Mouse (Mus musculus) left cerebral cortex, postnatal 14 days (tissue): ENCODE data around the gene Hoxa5. TPM values are rescaled to one million over a fixed set of nuclear protein-coding genes. Genes with fewer than 3 reads are reported as not detected.

ENCODE experiments used
- DNase-seq, 2 experiments: peaks; one replicate each; pipeline ENCODE4 v3.0.0; 2021 to 2022; ENCODE audit warnings: low spot score in 2 of 2, mixed read lengths in 1 of 2
- intact Hi-C: fragments of 180-260 bp; cut with DNase I; formaldehyde crosslinking; loops from one replicate; pipeline ENCODE4 v1.15.1; 2025
- total RNA-seq, 2 experiments: library from RNA; stranded (reverse); gene quantifications; 2 replicates each; pipeline ENCODE4 v1.2.3; 2021

Gene Hoxa5
- total RNA-seq, 2 experiments from 2014 or later: not detected

DNA sequence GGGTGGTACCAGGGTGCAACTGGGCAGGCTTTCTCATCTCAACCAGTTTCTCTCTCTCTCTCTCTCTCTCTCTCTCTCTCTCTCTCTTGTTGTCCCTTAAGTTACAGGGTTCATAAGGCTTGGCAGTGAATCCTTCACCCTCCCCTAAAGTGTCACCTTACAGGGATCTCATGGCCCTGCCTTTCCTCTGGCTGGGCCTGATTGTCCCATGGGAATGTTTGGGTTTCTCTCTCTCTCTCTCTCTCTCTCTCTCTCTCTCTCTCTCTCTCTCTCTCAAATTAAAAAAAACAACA lies 3.2 kb upstream of the Hoxa5 start:
- no peak for DNase-seq
- intact Hi-C loops: no loop called here

GRCm38 (mm10) chr6:52206882-52207683 lies 2.7 kb upstream of the Hoxa5 start:
- DNase-seq: no peak
- intact Hi-C loops: no loop called here

GRCm38 (mm10) chr6:52205638-52206621 lies 1.5 kb upstream of the Hoxa5 start:
- no peak for DNase-seq

DNA sequence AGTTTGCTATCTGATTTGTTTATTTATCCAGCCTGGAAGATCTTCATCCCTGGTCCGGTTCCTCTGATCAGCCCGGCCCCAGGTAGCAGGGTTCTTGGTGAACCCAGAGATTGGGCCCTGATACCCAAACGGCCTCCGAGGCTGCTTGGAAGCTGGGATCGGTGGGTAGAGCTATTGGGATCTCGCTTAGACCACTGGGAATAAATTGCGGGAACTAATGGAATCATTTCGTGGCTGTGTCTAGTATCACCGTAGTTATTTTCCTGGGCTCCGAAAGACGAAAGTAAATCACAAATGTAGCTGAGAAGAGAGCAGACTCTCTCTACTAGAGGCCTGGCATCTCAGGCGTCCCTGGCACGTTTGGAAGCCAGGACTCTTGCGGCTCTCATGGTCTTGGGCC lies 834 bp upstream of the Hoxa5 start:
- intact Hi-C loops: no loop called here
- no peak for DNase-seq

More at GRCm38 (mm10) chr6:52205638-52206621, 1.5 kb upstream of the Hoxa5 start:
- intact Hi-C loops: no loop called here

- intact Hi-C loops: loop anchor here (5.0 kb wide), 1 partner anchor 331 kb away; no protein-coding TSS in a partner anchor
Measured at GRCm38 (mm10) chr6:52203371-52204049, 877 bp downstream of the Hoxa5 start.

GRCm38 (mm10) chr6:52203121-52203370 lies 1.3 kb downstream of the Hoxa5 start:
- DNase-seq: no peak
- intact Hi-C loops: loop anchor here (5.0 kb wide), 1 partner anchor 331 kb away; no protein-coding TSS in a partner anchor

More at GRCm38 (mm10) chr6:52203371-52204049, 877 bp downstream of the Hoxa5 start:
- DNase-seq: no peak

DNA sequence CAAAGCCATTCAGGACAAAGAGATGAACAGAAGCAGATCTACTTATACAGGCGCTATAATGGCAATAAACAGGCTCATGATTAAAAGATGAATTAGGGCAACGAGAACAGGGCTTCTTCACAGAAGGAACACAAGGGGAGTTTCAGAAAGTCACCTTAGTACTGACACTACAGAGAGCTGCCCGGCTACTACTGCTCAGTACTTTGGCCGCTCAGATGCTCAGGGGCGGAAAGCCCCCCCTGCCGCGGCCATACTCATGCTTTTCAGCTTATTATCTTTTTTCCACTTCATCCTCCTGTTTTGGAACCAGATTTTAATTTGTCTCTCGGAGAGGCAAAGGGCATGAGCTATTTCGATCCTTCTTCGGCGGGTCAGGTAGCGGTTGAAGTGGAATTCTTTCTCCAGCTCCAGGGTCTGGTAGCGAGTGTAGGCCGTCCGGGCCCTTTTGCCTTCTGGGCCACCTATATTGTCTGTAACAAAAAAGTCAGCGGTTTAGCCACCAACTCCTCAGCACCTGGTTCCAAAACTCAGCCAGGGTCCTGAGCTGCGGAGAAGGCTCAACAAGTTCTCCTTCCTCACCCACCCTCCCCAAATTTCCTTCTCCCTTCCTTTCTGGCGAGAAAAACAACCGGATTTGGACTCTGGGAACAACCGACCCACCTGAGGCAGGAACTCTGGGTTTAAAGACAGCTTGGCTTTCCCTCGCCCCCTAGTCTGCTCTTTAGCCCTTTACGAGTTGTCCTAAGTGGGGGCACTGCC lies 1.8 kb downstream of the Hoxa5 start:
- intact Hi-C loops: loop anchor here (5.0 kb wide), 1 partner anchor 330 kb away; no protein-coding TSS in a partner anchor
- no peak for DNase-seq

DNA sequence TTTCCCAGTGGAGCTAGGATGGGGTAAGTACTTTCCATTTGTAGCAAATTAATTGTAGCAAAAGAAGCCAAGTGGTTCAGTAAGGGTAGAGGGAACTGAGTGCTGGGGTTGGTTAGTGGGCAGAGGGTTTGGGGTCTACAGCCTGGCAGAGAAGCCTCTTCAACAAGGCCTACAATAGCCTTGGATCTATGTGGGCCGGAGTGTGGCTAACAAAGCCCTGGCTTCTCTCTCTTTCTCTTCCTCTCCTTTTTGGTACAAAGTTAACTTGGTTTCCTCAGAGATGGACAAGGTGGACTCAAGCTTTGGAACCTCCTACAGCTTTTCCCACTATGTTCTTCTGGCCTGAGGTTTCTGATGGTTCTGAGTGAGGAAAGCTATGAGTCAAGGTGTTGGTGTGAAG lies 3.1 kb downstream of the Hoxa5 start:
- no peak for DNase-seq
- intact Hi-C loops: loop anchor here (5.0 kb wide), 1 partner anchor 329 kb away; no protein-coding TSS in a partner anchor

DNA sequence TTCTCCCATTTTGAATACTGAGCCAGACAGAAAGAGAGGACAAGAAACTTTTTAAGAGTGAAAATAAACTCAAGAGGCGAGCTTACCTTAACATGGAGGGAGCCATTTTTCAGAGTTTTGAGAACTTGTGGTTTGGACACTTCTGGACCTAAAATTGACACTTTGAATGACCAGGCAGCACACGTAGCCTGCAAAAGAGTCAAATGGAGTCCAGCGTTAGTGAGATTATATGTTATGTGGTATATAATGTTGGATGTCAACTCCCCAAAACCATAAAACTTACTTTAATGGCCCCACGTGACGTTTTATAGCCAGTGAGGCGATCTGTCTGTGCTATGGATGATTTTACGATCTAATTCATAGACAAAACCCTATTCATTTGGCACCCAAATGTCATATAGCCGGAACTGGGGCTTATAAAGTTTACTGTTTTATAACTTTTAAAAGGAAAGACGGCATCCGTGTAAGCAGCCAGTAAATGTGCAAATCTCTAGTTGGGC lies 3.6 kb downstream of the Hoxa5 start:
- intact Hi-C loops: loop anchor here (5.0 kb wide), 1 partner anchor 328 kb away; no protein-coding TSS in a partner anchor
- DNase-seq: no peak

GRCm38 (mm10) chr6:52200073-52200750 lies 4.2 kb downstream of the Hoxa5 start:
- intact Hi-C loops: loop anchor here (5.0 kb wide), 1 partner anchor 328 kb away; no protein-coding TSS in a partner anchor
- no peak for DNase-seq

GRCm38 (mm10) chr6:52197271-52197670 lies 7.1 kb downstream of the Hoxa5 start:
- intact Hi-C loops: loop anchor here (2.0 kb wide), 1 partner anchor 194 kb away; no protein-coding TSS in a partner anchor
- no peak for DNase-seq

GRCm38 (mm10) chr6:52196811-52197210 lies 7.6 kb downstream of the Hoxa5 start:
- intact Hi-C loops: loop anchor here (2.0 kb wide), 1 partner anchor 194 kb away; no protein-coding TSS in a partner anchor

GRCm38 (mm10) chr6:52194690-52195089 lies 9.7 kb downstream of the Hoxa5 start:
- intact Hi-C loops: no loop called here

More at GRCm38 (mm10) chr6:52196811-52197210, 7.6 kb downstream of the Hoxa5 start:
- no peak for DNase-seq

DNA sequence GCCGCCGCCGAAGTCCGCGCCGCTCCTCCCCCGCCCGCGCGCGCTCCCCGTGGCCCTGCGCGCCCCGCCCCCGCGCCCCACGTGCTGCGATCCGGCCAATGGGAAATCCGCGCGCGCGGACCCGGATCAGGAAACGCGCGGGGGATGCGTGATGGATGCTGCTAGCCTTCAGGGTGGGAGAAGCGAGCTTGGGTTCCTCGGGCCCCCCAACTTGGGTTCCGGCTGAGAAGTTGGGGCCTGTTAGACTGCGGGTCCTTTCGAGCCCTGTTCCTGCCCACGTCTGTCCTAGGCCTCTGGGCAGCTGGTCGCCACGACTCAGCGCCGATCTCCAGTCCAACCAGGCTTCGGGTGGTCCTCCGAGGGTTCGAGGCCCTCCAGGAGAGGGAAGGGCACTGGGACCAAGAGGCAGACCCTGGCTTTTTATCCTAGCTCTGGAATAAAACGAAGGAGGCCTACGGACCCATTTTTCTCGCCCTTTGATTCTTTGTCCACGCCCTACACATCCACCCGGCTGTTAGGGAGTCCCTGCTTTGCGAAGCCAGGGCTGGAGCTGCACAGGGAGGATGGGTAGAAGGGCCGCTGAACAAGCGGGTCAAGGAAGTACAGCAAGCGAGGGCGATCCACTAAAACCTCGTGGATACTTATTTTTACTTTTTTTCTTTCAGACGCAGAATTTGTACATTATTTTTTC lies 12.4 kb downstream of the Hoxa5 start:
- DNase-seq: peak in 1 of 2 experiments; percentile 32
- intact Hi-C loops: no loop called here

More at GRCm38 (mm10) chr6:52194690-52195089, 9.7 kb downstream of the Hoxa5 start:
- no peak for DNase-seq

DNA sequence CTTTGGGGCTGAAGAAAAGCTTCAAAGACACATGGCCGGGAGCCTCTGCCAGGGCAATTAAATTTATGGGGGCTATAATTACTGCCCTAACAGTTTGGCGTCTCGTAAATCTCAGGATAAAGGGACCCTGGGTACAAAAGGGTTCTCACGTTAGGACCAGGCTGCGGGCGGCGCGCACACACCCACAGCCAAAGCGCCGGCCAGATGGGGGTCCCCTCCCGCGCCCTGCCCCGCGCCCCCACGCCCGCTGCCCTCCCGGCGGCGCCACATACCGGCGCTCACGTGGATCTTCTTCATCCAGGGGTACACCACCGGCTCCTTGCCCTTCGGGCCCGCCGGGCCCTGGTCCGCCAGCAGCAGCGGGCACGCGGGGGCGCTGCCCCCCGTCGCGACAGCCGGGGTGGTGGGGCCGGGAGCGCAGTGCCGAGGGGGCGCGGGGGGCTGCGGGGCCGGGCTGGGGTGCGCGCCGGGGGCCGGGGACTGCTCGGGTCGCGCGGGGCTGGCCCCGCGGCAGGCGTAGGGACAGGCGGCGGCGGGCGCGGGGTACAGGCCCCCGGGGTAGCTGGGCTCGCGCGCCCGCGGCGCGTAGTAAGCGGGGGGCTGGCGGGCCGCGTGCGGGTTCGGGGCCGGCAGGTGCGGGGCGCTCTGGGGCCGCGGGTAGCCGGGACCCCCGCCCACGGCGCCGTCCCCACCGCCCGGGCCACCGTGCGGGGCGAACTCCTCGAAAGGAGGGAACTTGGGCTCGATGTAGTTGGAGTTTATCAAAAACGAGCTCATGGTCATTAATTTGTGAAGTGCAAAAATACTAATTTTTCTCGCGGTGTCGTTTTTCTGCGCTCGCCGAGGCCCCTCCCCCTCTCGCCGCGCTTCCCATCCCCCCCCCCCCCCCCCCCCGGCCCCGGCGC lies 13.2 kb downstream of the Hoxa5 start, which contains the start of gene Hoxa4:
Hoxa4 (minus strand) TSS at position 848 of the 905 bp plus-strand sequence.
- no peak for DNase-seq
- intact Hi-C loops: no loop called here

DNA sequence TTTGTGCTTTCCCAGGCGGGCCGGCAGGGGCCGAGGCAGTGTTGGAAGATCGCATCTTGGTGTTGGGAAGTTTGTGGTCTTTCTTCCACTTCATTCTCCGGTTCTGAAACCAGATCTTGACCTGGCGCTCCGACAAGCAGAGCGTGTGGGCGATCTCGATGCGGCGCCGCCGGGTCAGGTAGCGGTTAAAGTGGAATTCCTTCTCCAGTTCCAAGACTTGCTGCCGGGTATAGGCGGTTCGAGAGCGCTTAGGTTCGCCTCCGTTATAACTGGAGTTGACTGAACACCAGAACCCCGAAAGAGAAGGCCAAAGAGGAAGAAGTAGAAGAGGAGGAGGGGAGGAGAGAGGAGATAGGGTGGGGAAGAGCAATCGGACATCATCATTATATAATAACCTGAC lies 14.0 kb downstream of the Hoxa5 start:
- intact Hi-C loops: no loop called here
- DNase-seq: no peak
